Mouse (Mus musculus): ENCODE results near the gene C1qc. TPM values are rescaled to one million over a fixed set of nuclear protein-coding genes. Genes with fewer than 3 reads are reported as not detected.
A peak's percentile ranks its signal among the peaks of the same experiment; 100 is the strongest.

C1qc gene
- polyA plus RNA-seq (2015; fragmentation: Nextera tagmentation; extraction: Ambion mirVana) = 33.3 and 36.3 TPM in 2 replicates

- no peak within 1 kb of the TSS for H3K4me3 ChIP-seq (replicated peaks)
- H3K27ac ChIP-seq = no peak within 1 kb of the TSS
- H3K4me1 ChIP-seq (replicated peaks) = no peaks in the 10 kb centered on the region; the same call in 1 of the 2 replicates
- no peak within 1 kb of the TSS for H3K9ac ChIP-seq
- no peak within 1 kb of the TSS for H3K4me2 ChIP-seq (replicated peaks)
- WGBS = 63% methylated on average over 5 of the region's 5 CpGs
- no peak for ATAC-seq
- H3K9me3 ChIP-seq = no peaks in the 10 kb centered on the region
- no peaks in the 10 kb centered on the region for H3K36me3 ChIP-seq
- peaks cover 17% of the 10 kb centered on the region for H3K27me3 ChIP-seq (replicated peaks)
Measured at GRCm38 (mm10) chr4:136892811-136893210, at the start of gene C1qc. Gene C1qc (minus strand): TSS chr4:136893065.

GRCm38 (mm10) chr4:136937935-136938334 is 45.1 kb upstream of the C1qc start:
- no peaks in the 10 kb centered on the region for H3K36me3 ChIP-seq
- no peak overlapping the region for H3K4me3 ChIP-seq (replicated peaks)
- no peak for ATAC-seq
- H3K9me3 ChIP-seq = no peaks in the 10 kb centered on the region
- H3K27ac ChIP-seq = no peak overlapping the region
- H3K4me2 ChIP-seq (replicated peaks) = no peak overlapping the region
- peaks cover 3% of the 10 kb centered on the region; the same call in 1 of the 2 replicates for H3K4me1 ChIP-seq (replicated peaks)
- H3K27me3 ChIP-seq (replicated peaks) = peaks cover 12% of the 10 kb centered on the region
- H3K9ac ChIP-seq = no peak overlapping the region
- 88% methylated on average over 5 of the region's 5 CpGs for WGBS

DNA sequence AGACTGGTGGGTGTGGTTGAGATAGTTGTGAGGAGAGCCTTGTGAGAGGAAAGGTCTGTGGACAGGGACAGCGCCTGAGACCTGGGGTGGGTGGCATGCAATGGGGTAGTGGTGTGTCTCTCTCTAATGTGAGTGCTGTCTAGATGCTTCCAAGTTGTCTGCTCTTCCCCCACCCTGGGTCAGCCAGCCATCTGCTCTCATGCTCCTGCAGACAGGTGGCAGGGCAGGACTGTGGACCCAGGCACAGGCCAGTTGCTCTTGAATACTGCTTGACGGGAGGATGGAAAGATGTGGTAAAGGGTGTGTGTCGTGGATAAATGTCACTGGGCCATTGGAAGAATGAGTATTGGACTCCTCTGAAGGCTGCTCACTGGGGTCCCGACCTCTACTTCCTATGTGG is 44.5 kb upstream of the C1qc start:
- no peaks in the 10 kb centered on the region; the same call in 1 of the 2 replicates for H3K4me1 ChIP-seq (replicated peaks)
- H3K36me3 ChIP-seq = no peaks in the 10 kb centered on the region
- no peak overlapping the region for H3K4me3 ChIP-seq (replicated peaks)
- no peak for ATAC-seq
- no peaks in the 10 kb centered on the region for H3K9me3 ChIP-seq
- WGBS = 76% methylated on average over 4 of the region's 4 CpGs
- no peak overlapping the region for H3K27ac ChIP-seq
- H3K4me2 ChIP-seq (replicated peaks) = no peak overlapping the region
- peaks cover 7% of the 10 kb centered on the region for H3K27me3 ChIP-seq (replicated peaks)
- H3K9ac ChIP-seq = no peak overlapping the region

DNA sequence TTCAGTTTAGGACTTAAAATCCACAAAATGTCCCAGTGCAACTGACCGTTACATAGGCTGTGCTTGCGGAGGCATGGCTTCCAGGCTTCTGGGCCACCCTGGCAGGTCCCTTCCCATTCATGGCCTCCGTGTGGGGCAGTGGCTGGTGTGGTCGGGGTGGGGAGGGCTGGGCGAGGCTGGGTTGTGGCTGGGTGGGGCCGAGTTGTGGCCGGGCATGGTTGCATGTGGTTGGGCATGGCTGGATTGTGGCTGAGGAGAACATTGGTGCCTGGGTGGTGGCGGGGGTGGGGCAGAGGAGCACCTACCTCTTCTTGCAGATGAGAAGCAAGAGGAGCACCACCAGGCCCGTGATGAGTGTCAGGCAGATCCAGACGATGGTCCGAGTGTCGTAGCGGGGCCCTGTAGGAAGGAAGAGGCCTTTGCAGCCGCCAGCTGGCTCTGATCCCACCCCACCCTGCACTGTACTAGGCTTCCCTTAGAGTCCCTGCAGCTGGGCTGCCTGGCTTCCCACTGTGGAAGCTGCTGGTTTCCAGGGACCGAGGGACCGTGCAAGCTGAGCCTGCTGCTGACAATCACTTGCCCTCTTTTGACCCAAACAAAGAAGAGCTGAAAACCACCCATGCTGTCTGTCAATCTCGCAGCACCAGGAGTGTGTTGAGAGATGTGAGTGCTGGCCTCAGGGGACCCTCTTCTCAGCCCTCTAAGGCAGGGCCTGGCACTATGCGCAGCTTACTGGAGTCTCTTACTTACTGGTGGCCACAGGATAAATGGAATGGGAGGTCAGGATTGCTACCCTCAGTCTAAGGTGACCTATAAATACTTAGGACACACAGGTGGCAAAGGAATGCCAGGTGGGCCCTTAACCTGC is 42.1 kb upstream of the C1qc start:
- no peak overlapping the region for H3K27ac ChIP-seq
- no peaks in the 10 kb centered on the region for H3K4me1 ChIP-seq (replicated peaks)
- 50% methylated on average over 18 of the region's 18 CpGs for WGBS
- no peak overlapping the region for H3K4me3 ChIP-seq (replicated peaks)
- no peaks in the 10 kb centered on the region for H3K27me3 ChIP-seq (replicated peaks)
- H3K36me3 ChIP-seq = no peaks in the 10 kb centered on the region
- ATAC-seq = 0 out of 2 replicates have a peak, but pooled peaks have one; percentile 34
- H3K9ac ChIP-seq = no peak overlapping the region
- H3K9me3 ChIP-seq = no peaks in the 10 kb centered on the region
- H3K4me2 ChIP-seq (replicated peaks) = no peak overlapping the region

DNA sequence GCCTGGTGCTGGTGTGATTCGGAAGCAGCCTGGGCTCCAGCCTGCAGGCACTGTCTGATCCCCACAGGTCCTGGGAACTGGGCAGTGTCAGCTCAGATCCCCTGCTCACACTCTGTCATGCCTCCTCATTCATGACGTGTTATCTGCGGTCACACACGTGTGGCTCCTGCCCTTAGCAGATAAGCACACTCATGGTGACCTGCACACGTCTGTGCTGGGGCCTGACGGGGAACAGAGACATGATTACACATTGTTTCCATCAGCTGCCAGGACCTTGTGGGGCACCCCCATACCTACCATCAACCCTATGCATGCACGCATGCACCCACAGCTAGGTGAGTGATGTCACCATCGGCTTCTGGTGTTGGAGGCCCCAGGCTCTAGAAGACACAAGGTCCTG is 37.6 kb upstream of the C1qc start:
- no peaks in the 10 kb centered on the region for H3K36me3 ChIP-seq
- no peak overlapping the region for H3K4me2 ChIP-seq (replicated peaks)
- H3K4me3 ChIP-seq (replicated peaks) = no peak overlapping the region
- H3K27me3 ChIP-seq (replicated peaks) = peaks cover 11% of the 10 kb centered on the region; the same call in 1 of the 2 replicates
- H3K9me3 ChIP-seq = no peaks in the 10 kb centered on the region
- H3K4me1 ChIP-seq (replicated peaks) = no peaks in the 10 kb centered on the region
- no peak overlapping the region for H3K9ac ChIP-seq
- ATAC-seq = peak; percentile 34; the same call in 1 of the 2 replicates
- 81% methylated on average over 8 of the region's 8 CpGs for WGBS
- no peak overlapping the region for H3K27ac ChIP-seq

DNA sequence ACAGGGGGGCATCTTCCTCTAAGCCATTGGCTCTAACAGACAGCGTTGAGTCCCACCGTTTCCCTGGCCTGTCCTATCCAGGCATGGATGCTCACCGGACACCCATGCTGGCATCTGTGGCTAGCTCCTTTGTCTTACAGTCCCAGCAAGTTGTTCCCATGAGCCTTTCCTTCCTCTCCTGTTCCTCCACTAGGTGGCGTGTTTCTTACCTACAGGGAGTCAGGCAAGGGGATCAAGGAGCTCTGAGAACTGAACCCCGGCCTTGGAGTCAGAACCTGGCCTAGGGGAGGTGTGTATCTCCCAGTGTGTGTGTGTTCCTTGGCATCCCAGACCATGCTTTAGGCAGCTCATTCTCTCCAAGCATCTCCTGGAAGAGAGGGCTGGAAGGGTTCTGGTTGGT is 36.1 kb upstream of the C1qc start:
- Histone ChIP-seq H3K4me1 (replicated peaks) (no peaks in the 10 kb centered on the region), H3K36me3 (no peaks in the 10 kb centered on the region), H3K9ac (no peak overlapping the region), H3K27me3 (replicated peaks) (peaks cover 11% of the 10 kb centered on the region; the same call in 1 of the 2 replicates), H3K27ac (no peak overlapping the region), H3K9me3 (no peaks in the 10 kb centered on the region), H3K4me2 (replicated peaks) (no peak overlapping the region), H3K4me3 (replicated peaks) (no peak overlapping the region)
- no peak for ATAC-seq
- WGBS = 12% methylated on average over 5 of the region's 5 CpGs

DNA sequence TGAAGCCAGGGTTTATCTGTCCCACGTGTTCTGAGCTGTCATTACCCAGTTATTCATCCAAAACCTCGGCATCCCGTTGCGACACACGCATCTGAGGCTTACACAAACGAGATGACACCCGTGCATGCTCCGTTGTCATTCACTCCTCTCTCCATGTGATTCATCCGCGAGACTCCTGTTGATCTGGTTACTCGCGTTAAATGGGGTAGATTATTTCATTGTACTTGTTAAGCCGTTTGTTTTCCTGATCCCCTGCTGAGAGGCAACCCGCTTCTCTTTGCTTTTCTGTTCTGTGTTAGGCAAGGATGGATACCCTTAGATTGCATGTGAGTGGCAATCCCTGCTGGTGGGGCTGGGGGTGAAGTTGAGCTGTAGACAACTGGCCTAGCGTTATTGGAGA is 32.9 kb upstream of the C1qc start:
- Histone ChIP-seq H3K36me3 (no peaks in the 10 kb centered on the region), H3K4me1 (replicated peaks) (no peaks in the 10 kb centered on the region), H3K4me3 (replicated peaks) (no peak overlapping the region), H3K27ac (no peak overlapping the region), H3K4me2 (replicated peaks) (no peak overlapping the region), H3K27me3 (replicated peaks) (peaks cover 13% of the 10 kb centered on the region; the same call in 1 of the 2 replicates), H3K9ac (no peak overlapping the region), H3K9me3 (no peaks in the 10 kb centered on the region)
- 23% methylated on average over 15 of the region's 15 CpGs for WGBS
- no peak for ATAC-seq

- H3K4me3 ChIP-seq (replicated peaks) = no peak overlapping the region
- H3K9ac ChIP-seq = no peak overlapping the region
- no peak overlapping the region for H3K27ac ChIP-seq
- no peaks in the 10 kb centered on the region for H3K4me1 ChIP-seq (replicated peaks)
- H3K4me2 ChIP-seq (replicated peaks) = no peak overlapping the region
- H3K36me3 ChIP-seq = no peaks in the 10 kb centered on the region
- WGBS = 6% methylated on average over 6 of the region's 6 CpGs
- ATAC-seq = no peak
- no peaks in the 10 kb centered on the region for H3K9me3 ChIP-seq
- H3K27me3 ChIP-seq (replicated peaks) = peaks cover 13% of the 10 kb centered on the region; the same call in 1 of the 2 replicates
Measured at GRCm38 (mm10) chr4:136924529-136924928, 31.7 kb upstream of the C1qc start.

DNA sequence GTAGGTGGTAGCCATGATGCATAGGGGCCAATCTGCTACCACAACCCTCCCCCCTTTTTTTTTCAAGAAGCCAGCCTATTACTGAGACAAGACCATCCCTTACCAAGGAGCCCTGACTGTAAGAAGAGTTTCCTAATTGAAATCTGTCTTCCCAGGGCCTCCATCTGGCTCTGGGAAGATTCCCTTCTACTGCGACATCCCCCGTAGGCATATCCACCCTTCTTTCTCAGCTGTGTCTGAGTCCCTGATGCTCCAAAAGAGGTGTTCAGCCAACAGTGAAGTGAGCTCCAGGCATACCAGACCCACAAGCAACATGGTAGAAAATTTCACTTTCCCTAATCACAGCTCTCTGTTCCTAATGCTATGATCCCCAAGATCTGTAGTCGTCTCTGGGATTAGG is 26.7 kb upstream of the C1qc start:
- 71% methylated on average over 3 of the region's 3 CpGs for WGBS
- Histone ChIP-seq H3K9ac (no peak overlapping the region), H3K27ac (no peak overlapping the region), H3K27me3 (replicated peaks) (peaks cover 6% of the 10 kb centered on the region; the same call in 1 of the 2 replicates), H3K4me2 (replicated peaks) (no peak overlapping the region), H3K36me3 (no peaks in the 10 kb centered on the region), H3K4me3 (replicated peaks) (no peak overlapping the region), H3K9me3 (no peaks in the 10 kb centered on the region), H3K4me1 (replicated peaks) (no peaks in the 10 kb centered on the region)
- ATAC-seq = no peak

DNA sequence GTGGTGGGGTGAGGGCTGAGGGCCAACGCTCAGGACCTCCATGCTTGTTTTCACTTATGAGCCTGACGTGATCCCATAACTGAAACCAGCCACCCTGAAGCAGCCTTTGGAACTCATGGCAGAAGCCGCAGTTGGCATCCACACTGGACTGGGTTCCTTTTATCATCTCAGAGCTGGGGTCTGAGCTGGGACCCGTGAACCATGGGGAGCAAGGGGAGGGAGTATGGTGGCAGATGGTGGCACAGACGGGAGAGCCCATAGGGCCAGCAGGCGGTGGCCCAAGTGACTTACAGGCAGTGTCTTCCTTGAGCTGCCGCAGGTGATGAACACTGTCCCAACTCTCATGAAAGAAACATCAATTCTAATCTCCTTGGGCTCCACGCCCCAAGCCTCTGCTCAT is 26.0 kb upstream of the C1qc start:
- WGBS = 88% methylated on average over 8 of the region's 8 CpGs
- no peak overlapping the region for H3K4me3 ChIP-seq (replicated peaks)
- H3K9ac ChIP-seq = no peak overlapping the region
- no peak overlapping the region for H3K27ac ChIP-seq
- no peaks in the 10 kb centered on the region for H3K36me3 ChIP-seq
- peaks cover 6% of the 10 kb centered on the region; the same call in 1 of the 2 replicates for H3K27me3 ChIP-seq (replicated peaks)
- H3K4me2 ChIP-seq (replicated peaks) = no peak overlapping the region
- no peaks in the 10 kb centered on the region for H3K4me1 ChIP-seq (replicated peaks)
- ATAC-seq = no peak
- H3K9me3 ChIP-seq = no peaks in the 10 kb centered on the region

GRCm38 (mm10) chr4:136917165-136917524 is 24.3 kb upstream of the C1qc start:
- Histone ChIP-seq H3K4me3 (replicated peaks) (no peak overlapping the region), H3K27me3 (replicated peaks) (peaks cover 15% of the 10 kb centered on the region), H3K4me2 (replicated peaks) (no peak overlapping the region), H3K9ac (no peak overlapping the region), H3K36me3 (no peaks in the 10 kb centered on the region), H3K9me3 (no peaks in the 10 kb centered on the region), H3K27ac (no peak overlapping the region), H3K4me1 (replicated peaks) (no peaks in the 10 kb centered on the region)
- ATAC-seq = no peak
- WGBS = 39% methylated on average over 7 of the region's 7 CpGs

- peaks cover 19% of the 10 kb centered on the region for H3K27me3 ChIP-seq (replicated peaks)
- no peaks in the 10 kb centered on the region for H3K36me3 ChIP-seq
- no peak overlapping the region for H3K9ac ChIP-seq
- no peaks in the 10 kb centered on the region for H3K9me3 ChIP-seq
- WGBS = 71% methylated on average over 20 of the region's 20 CpGs
- no peak overlapping the region for H3K4me2 ChIP-seq (replicated peaks)
- ATAC-seq = no peak
- H3K4me3 ChIP-seq (replicated peaks) = no peak overlapping the region
- no peak overlapping the region for H3K27ac ChIP-seq
- no peaks in the 10 kb centered on the region for H3K4me1 ChIP-seq (replicated peaks)
Measured at GRCm38 (mm10) chr4:136916359-136917164, 23.7 kb upstream of the C1qc start.
